Comparison of ENCODE assay signal across 11 mouse cellular contexts in genomic region chr15:97407496-97408454, GRCm38 (mm10).
DNase-seq lines count a peak whose midpoint lies in the region; ATAC-seq and TF ChIP-seq lines count a peak whose summit lies in the region.
"Had no signal": no experiment of that assay in that cellular context is flagged by ENCODE, and none has a peak within 500 bp of the region (broad histone marks: within the 10 kb centered on the region; RNA-seq: fewer than 3 reads in every experiment).

No protein-coding gene starts in this region.

- H3K36me3 ChIP-seq in heart, embryonic 12.5 days, result no peaks in the 10 kb centered on the region
- H3K36me3 ChIP-seq in lung, embryonic 16.5 days (ENCODE audit: control insufficient read depth, insufficient read depth, low read length), result no peaks in the 10 kb centered on the region
- H3K36me3 ChIP-seq: heart, embryonic 15.5 days; liver, embryonic 15.5 days had no signal

- H3K4me2 ChIP-seq in heart, embryonic 12.5 days, result no peak overlapping the region
- H3K4me2 ChIP-seq in lung, embryonic 16.5 days (ENCODE audit: low read depth, low read length), result 0 out of 2 replicates have a peak overlapping the region, but pooled peaks have one; percentile 10
- H3K4me2 ChIP-seq: heart, embryonic 15.5 days; liver, embryonic 15.5 days had no signal

- peak; percentile 6 for DNase-seq in heart, adult 8-10 months (ENCODE audit: low spot score)
- DNase-seq in 3134 (ENCODE audit: extremely low read depth, insufficient read length, low spot score), result peak; percentile 24
- DNase-seq in brain, embryonic 14.5 days (ENCODE audit: low read depth), result peak; percentile 11
- DNase-seq in cerebellum, adult 9-11 months, result no peak
- no peak for DNase-seq in natural killer cell, adult 2 months (ENCODE audit: low spot score in 2 of 2)
- no peak for DNase-seq in thymus, postnatal 4 days
- DNase-seq: adrenal gland, postnatal 36 days had no signal

- no peaks in the 10 kb centered on the region; the same call in 1 of the 2 replicates for H3K27me3 ChIP-seq in heart, embryonic 12.5 days (replicated peaks)
- H3K27me3 ChIP-seq in lung, embryonic 16.5 days (ENCODE audit: control insufficient read depth, insufficient read depth, low read depth, low read length), result no peaks in the 10 kb centered on the region

- no peak for ATAC-seq in heart, embryonic 12.5 days (ENCODE audit: insufficient number of reproducible peaks, low FRiP score)
- peak; percentile 49; the same call in 1 of the 2 replicates for ATAC-seq in lung, embryonic 16.5 days (ENCODE audit: low read depth)

- no peak for TF ChIP-seq POLR2A in brain, embryonic 14.5 days (IDR thresholded peaks at IDR 0.05; ENCODE audit: borderline replicate concordance, extremely low read depth, insufficient read depth, insufficient read length, poor library complexity, severe bottlenecking)

- no peaks in the 10 kb centered on the region for H3K4me1 ChIP-seq in heart, embryonic 12.5 days (replicated peaks)
- peaks cover 13% of the 10 kb centered on the region for H3K4me1 ChIP-seq in lung, embryonic 16.5 days (replicated peaks; ENCODE audit: control insufficient read depth, insufficient read depth, low read length)
- H3K4me1 ChIP-seq: heart, embryonic 15.5 days had no signal

- H3K9me3 ChIP-seq in heart, embryonic 12.5 days (replicated peaks), result peaks cover 1% of the 10 kb centered on the region; the same call in 1 of the 2 replicates
- no peaks in the 10 kb centered on the region for H3K9me3 ChIP-seq in lung, embryonic 16.5 days (ENCODE audit: control insufficient read depth, low read length)
- H3K9me3 ChIP-seq: heart, embryonic 15.5 days; liver, embryonic 15.5 days had no signal

- no peak for TF ChIP-seq CTCF in brain, embryonic 14.5 days (IDR thresholded peaks at IDR 0.05; ENCODE audit: borderline replicate concordance, extremely low read depth, insufficient read depth, insufficient read length)

- H3K27ac ChIP-seq in heart, embryonic 12.5 days (ENCODE audit: poor library complexity, severe bottlenecking), result no peak overlapping the region
- no peak overlapping the region for H3K27ac ChIP-seq in lung, embryonic 16.5 days (ENCODE audit: low read length)
- H3K27ac ChIP-seq: heart, embryonic 15.5 days; liver, embryonic 15.5 days had no signal

- no peak overlapping the region for H3K9ac ChIP-seq in heart, embryonic 12.5 days
- no peak overlapping the region for H3K9ac ChIP-seq in lung, embryonic 16.5 days (ENCODE audit: low read length)
- H3K9ac ChIP-seq: heart, embryonic 15.5 days; liver, embryonic 15.5 days had no signal

- whole genome bisulfite sequencing in heart, embryonic 12.5 days, result 54% methylated on average over 17 of the region's 17 CpGs
- WGBS in lung, embryonic 16.5 days, result 43% methylated on average over 17 of the region's 17 CpGs

- no peak overlapping the region for H3K4me3 ChIP-seq in heart, embryonic 12.5 days
- no peak overlapping the region for H3K4me3 ChIP-seq in lung, embryonic 16.5 days (ENCODE audit: low read length)
- H3K4me3 ChIP-seq: heart, embryonic 15.5 days; liver, embryonic 15.5 days had no signal

Comparison
In these comparisons a context has a peak if more than half of its experiments do, and no peak if none do; other contexts are left out.
1. DNase-seq: peak in heart, adult 8-10 months (single experiment), 3134 (single experiment) and brain, embryonic 14.5 days (single experiment); none in cerebellum, adult 9-11 months (single experiment), natural killer cell, adult 2 months (0 of 2) and thymus, postnatal 4 days (single experiment).